Mouse (Mus musculus) hematopoietic stem cell, adult 5-6 weeks (primary cell): ENCODE data around the gene Spindoc. TPM values are rescaled to one million over a fixed set of nuclear protein-coding genes. Genes with fewer than 3 reads are reported as not detected.

ENCODE experiments used
- ATAC-seq, 2 experiments: fragments of 125-278 bp in 1 of 2; replicated peaks in 1 of 2; 2 replicates each; pipeline ENCODE4 v1.8.0; 2016 to 2017; ENCODE audit warnings: inconsistent platforms in 2 of 2, mild to moderate bottlenecking in 2 of 2, moderate number of reproducible peaks in 2 of 2, low read depth in 1 of 2, moderate TSS enrichment in 1 of 2; ENCODE audit not compliant: low FRiP score in 2 of 2, poor library complexity in 2 of 2, severe bottlenecking in 2 of 2, insufficient read depth in 1 of 2, low TSS enrichment in 1 of 2
- total RNA-seq: library from RNA; stranded (forward); fragments of 172-1452, 232-1000 nt; gene quantifications from 2 replicates; pipeline ENCODE4 v1.2.3, GENCODE M21; 2017

Spindoc gene
- 12.7 and 22.3 TPM in 2 replicates for total RNA-seq

GRCm38 (mm10) chr19:7382903-7383865, at the start of gene Spindoc:
Gene Spindoc (minus strand): TSS chr19:7382994.
- ATAC-seq: peak; percentile 96 to 98

- no peak for ATAC-seq
Measured at GRCm38 (mm10) chr19:7425398-7425775, 42.6 kb upstream of the Spindoc start.

GRCm38 (mm10) chr19:7424590-7425397, 42.0 kb upstream of the Spindoc start:
- no peak for ATAC-seq

GRCm38 (mm10) chr19:7424131-7424530, 41.3 kb upstream of the Spindoc start:
- no peak for ATAC-seq

GRCm38 (mm10) chr19:7423656-7424030, 40.8 kb upstream of the Spindoc start:
- no peak for ATAC-seq

- no peak for ATAC-seq
Measured at GRCm38 (mm10) chr19:7423028-7423655, 40.3 kb upstream of the Spindoc start.

GRCm38 (mm10) chr19:7422656-7423027, 39.8 kb upstream of the Spindoc start:
- ATAC-seq: no peak

GRCm38 (mm10) chr19:7421602-7422591, 39.1 kb upstream of the Spindoc start:
- no peak for ATAC-seq

- ATAC-seq: no peak
Measured at GRCm38 (mm10) chr19:7420841-7421601, 38.2 kb upstream of the Spindoc start.

- ATAC-seq: no peak
Measured at GRCm38 (mm10) chr19:7420108-7420507, 37.3 kb upstream of the Spindoc start.

GRCm38 (mm10) chr19:7419134-7419533, 36.3 kb upstream of the Spindoc start:
- no peak for ATAC-seq

GRCm38 (mm10) chr19:7417911-7418849, 35.4 kb upstream of the Spindoc start:
- peak; percentile 50 to 57; a peak in 1 of 4 replicates for ATAC-seq

GRCm38 (mm10) chr19:7416834-7417735, 34.3 kb upstream of the Spindoc start, which contains the start of gene 2700081O15Rik:
Gene 2700081O15Rik (plus strand): TSS chr19:7417625.
- peak; percentile 40; a peak in 3 of 4 replicates for ATAC-seq
